ENCODE assay signal across 8 mouse cellular contexts in the genomic region with DNA sequence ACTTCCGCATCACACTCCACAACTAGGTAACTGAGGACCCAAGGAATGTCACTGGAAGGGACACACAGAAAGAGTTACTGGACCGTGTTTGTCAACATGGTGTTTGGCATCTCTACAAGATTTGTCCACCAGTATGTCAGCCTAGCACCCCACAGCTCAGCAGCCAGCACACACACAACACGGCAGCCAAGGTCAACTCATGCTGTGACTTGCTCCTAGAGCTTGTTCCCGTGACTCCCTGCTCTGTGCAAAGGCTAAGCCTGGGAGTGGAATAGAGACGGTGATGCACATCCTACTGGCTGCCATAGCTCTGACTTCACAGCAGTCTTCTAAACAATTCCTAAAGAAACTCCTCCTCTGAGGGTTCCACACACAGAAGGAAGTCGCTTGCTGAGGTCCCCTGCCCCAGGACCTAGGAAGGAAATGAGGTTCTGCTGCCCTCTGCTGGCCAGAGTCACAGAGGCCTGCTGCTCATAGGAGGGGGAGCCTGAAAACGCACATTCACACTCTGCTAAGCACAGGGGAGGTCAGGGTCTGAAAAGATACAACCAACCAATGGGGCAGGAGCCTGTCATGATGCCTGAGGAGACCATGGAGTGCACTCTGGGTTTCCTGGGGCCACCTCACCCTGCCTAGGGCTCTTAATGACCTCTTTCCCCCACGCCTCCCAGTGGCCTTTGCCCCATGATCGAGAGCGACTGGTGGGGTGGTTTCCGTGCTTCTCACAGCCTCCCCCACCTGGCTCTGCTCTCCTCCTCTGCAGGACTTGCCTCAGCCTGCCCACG. TPM values are rescaled to one million over a fixed set of nuclear protein-coding genes. Genes with fewer than 3 reads are reported as not detected.
A peak's percentile ranks its signal among the peaks of the same experiment; 100 is the strongest.
DNase-seq lines count a peak whose midpoint lies in the region; ATAC-seq and TF ChIP-seq lines count a peak whose summit lies in the region.

No protein-coding gene starts in this region.

- TF ChIP-seq POLR2A in ES-Bruce4 (IDR thresholded peaks at IDR 0.05; ENCODE audit: insufficient read depth, low read length) = no peak

- TF ChIP-seq EP300 in ES-Bruce4 (IDR thresholded peaks at IDR 0.05; ENCODE audit: insufficient read depth, low read depth, low read length) = no peak

- H3K4me2 ChIP-seq in forebrain, embryonic 12.5 days = peak overlapping the region; percentile 21; the same call in 1 of the 2 replicates
- H3K4me2 ChIP-seq in lung, embryonic 15.5 days = no peak overlapping the region

- H3K36me3 ChIP-seq in ES-Bruce4 (ENCODE audit: control insufficient read depth, insufficient read depth, low read length, poor library complexity, severe bottlenecking) = peaks cover 9% of the 10 kb centered on the region; the same call in 1 of the 2 replicates
- H3K36me3 ChIP-seq in forebrain, embryonic 12.5 days (replicated peaks) = peaks cover 78% of the 10 kb centered on the region
- H3K36me3 ChIP-seq in lung, embryonic 15.5 days = peaks cover 48% of the 10 kb centered on the region; the same call in 1 of the 2 replicates

- TF ChIP-seq CTCF in ES-Bruce4 (IDR thresholded peaks at IDR 0.05; ENCODE audit: low read depth, low read length) = peak; percentile 93

- DNase-seq in heart, postnatal 14 days = peak; percentile 91 to 95
- DNase-seq in kidney, postnatal 4 days = peak; percentile 95 to 96
- DNase-seq in ovary, postnatal 10 days (ENCODE audit: low spot score) = peak; percentile 80
- peak; percentile 88 for DNase-seq in thymus, postnatal 14 days

- peak; percentile 52 for ATAC-seq in cerebellum, adult (ENCODE audit: insufficient number of reproducible peaks, low FRiP score, low TSS enrichment)
- peak; percentile 83 for ATAC-seq in forebrain, embryonic 12.5 days (ENCODE audit: low FRiP score)
- peak; percentile 88 for ATAC-seq in lung, embryonic 15.5 days (ENCODE audit: borderline replicate concordance, extremely low read depth, low FRiP score, low TSS enrichment)

- H3K9ac ChIP-seq in ES-Bruce4 (ENCODE audit: low read depth, poor library complexity, severe bottlenecking) = no peak overlapping the region
- H3K9ac ChIP-seq in forebrain, embryonic 12.5 days = no peak overlapping the region
- H3K9ac ChIP-seq in lung, embryonic 15.5 days = no peak overlapping the region

- no peaks in the 10 kb centered on the region for H3K9me3 ChIP-seq in ES-Bruce4 (replicated peaks; ENCODE audit: control insufficient read depth, insufficient read depth, low read length, poor library complexity, severe bottlenecking)
- H3K9me3 ChIP-seq in forebrain, embryonic 12.5 days = no peaks in the 10 kb centered on the region
- H3K9me3 ChIP-seq in lung, embryonic 15.5 days = no peaks in the 10 kb centered on the region

- no peaks in the 10 kb centered on the region for H3K27me3 ChIP-seq in ES-Bruce4 (ENCODE audit: control insufficient read depth, insufficient read depth, low read length, poor library complexity, severe bottlenecking)
- no peaks in the 10 kb centered on the region for H3K27me3 ChIP-seq in forebrain, embryonic 12.5 days
- H3K27me3 ChIP-seq in lung, embryonic 15.5 days = no peaks in the 10 kb centered on the region

- H3K4me1 ChIP-seq in ES-Bruce4 (ENCODE audit: control insufficient read depth, insufficient read depth, low read length) = no peaks in the 10 kb centered on the region
- peaks cover 6% of the 10 kb centered on the region for H3K4me1 ChIP-seq in forebrain, embryonic 12.5 days
- peaks cover 29% of the 10 kb centered on the region for H3K4me1 ChIP-seq in lung, embryonic 15.5 days

- WGBS in forebrain, embryonic 12.5 days = 52% methylated on average over 12 of the region's 12 CpGs
- WGBS in lung, embryonic 15.5 days = 33% methylated on average over 12 of the region's 12 CpGs

- intact Hi-C loops in heart, postnatal 14 days (cut with DNase I) = loop anchor here (1.0 to 10.0 kb wide), 4 partner anchors 153 to 382 kb away; no protein-coding TSS in a partner anchor

- peak overlapping the region; percentile 11; the same call in 1 of the 2 replicates for H3K27ac ChIP-seq in ES-Bruce4 (ENCODE audit: insufficient read depth, low read length)
- H3K27ac ChIP-seq in forebrain, embryonic 12.5 days = no peak overlapping the region
- H3K27ac ChIP-seq in lung, embryonic 15.5 days = peak overlapping the region; percentile 54

- no peak overlapping the region for H3K4me3 ChIP-seq in ES-Bruce4 (ENCODE audit: low read depth, low read length)
- H3K4me3 ChIP-seq in forebrain, embryonic 12.5 days (replicated peaks) = no peak overlapping the region
- no peak overlapping the region for H3K4me3 ChIP-seq in lung, embryonic 15.5 days

RNA-seq across cellular contexts. Expression of a gene that starts 6.0 kb away (rescaled TPM):
- 23.2 and 24.3 TPM in 2 replicates for polyA plus RNA-seq in ES-Bruce4 (2011; ENCODE audit: insufficient read depth, insufficient read length, low read depth, missing spikeins)
- 39.4 and 44.1 TPM in 2 replicates for polyA plus RNA-seq in forebrain, embryonic 12.5 days (2016; fragmentation: Nextera tagmentation; extraction: Ambion mirVana)
- total RNA-seq in heart, postnatal 14 days (2021) = 1 to 10 TPM; 9.6 TPM
- 35.1 and 38.0 TPM in 2 replicates for polyA plus RNA-seq in lung, embryonic 15.5 days (2015; fragmentation: Nextera tagmentation; extraction: Ambion mirVana)

RNA-seq across cellular contexts. Expression of a gene that starts 20.5 kb away (rescaled TPM):
- 0.61 and 0.82 TPM in 2 replicates for polyA plus RNA-seq in ES-Bruce4 (2011; ENCODE audit: insufficient read depth, insufficient read length, low read depth, missing spikeins)
- 0.64 and 0.74 TPM in 2 replicates for polyA plus RNA-seq in forebrain, embryonic 12.5 days (2016; fragmentation: Nextera tagmentation; extraction: Ambion mirVana)
- 1 to 10 TPM; 5.4 to 9.0 TPM for total RNA-seq in heart, postnatal 14 days (2021)
- polyA plus RNA-seq in lung, embryonic 15.5 days (2015; fragmentation: Nextera tagmentation; extraction: Ambion mirVana) = 3.7 and 5.3 TPM in 2 replicates
